Mouse (Mus musculus): ENCODE measurements at regions not wholly inside any gene's neighbourhood (a gene's known extent, or its start where the extent isn't known, plus 50 kb on each side); places are given as distances from the start of the nearest gene placed in this dataset.

GRCm38 (mm10) chr9:49973974-49974495 lies 175.3 kb upstream of the Ncam1 start:
- ATAC-seq = no peak
- WGBS = 75% methylated on average over 5 of the region's 5 CpGs
- Histone ChIP-seq H3K4me3 (ENCODE audit: low read depth, low read length) (no peak overlapping the region), H3K27ac (ENCODE audit: low read depth, low read length) (no peak overlapping the region), H3K9ac (ENCODE audit: low read depth, low read length) (no peak overlapping the region), H3K4me2 (replicated peaks; ENCODE audit: low read depth) (no peak overlapping the region), H3K27me3 (replicated peaks; ENCODE audit: control insufficient read depth, insufficient read depth, low read length) (no peaks in the 10 kb centered on the region), H3K9me3 (ENCODE audit: control insufficient read depth) (no peaks in the 10 kb centered on the region), H3K4me1 (replicated peaks; ENCODE audit: control insufficient read depth, insufficient read depth, low read length) (no peaks in the 10 kb centered on the region), H3K36me3 (ENCODE audit: control insufficient read depth, insufficient read depth) (no peaks in the 10 kb centered on the region)
- TF ChIP-seq CTCF (IDR thresholded peaks at IDR 0.05; ENCODE audit: low read depth) = no peak

DNA sequence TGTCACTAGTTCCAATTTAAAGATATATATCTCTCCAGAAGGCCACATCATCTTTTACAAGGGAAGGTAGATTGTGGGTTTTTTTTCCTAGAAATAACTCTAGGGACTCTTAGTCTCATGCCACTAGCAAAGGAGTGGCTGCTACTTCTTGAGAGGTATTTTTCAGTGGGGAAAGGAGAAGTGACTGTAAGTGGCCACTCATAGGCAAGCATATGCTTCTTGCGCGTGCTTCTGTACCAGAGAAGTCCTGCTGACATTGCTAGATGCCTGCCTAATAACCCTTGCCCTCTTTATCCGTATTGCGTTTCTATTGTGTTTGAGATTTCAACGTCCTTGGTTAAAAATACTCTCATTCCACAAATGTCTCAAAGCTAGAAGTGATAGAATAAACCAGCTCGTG lies 170.7 kb upstream of the Ncam1 start:
- H3K27me3 ChIP-seq (replicated peaks; ENCODE audit: control insufficient read depth, insufficient read depth, low read length) = no peaks in the 10 kb centered on the region
- H3K9ac ChIP-seq (ENCODE audit: low read depth, low read length) = no peak overlapping the region
- H3K9me3 ChIP-seq (ENCODE audit: control insufficient read depth) = no peaks in the 10 kb centered on the region
- H3K4me3 ChIP-seq (ENCODE audit: low read depth, low read length) = no peak overlapping the region
- 72% methylated on average over 6 of the region's 6 CpGs for WGBS
- H3K4me2 ChIP-seq (replicated peaks; ENCODE audit: low read depth) = no peak overlapping the region
- H3K4me1 ChIP-seq (replicated peaks; ENCODE audit: control insufficient read depth, insufficient read depth, low read length) = no peaks in the 10 kb centered on the region
- H3K27ac ChIP-seq (ENCODE audit: low read depth, low read length) = no peak overlapping the region
- no peak for ATAC-seq
- TF ChIP-seq CTCF (IDR thresholded peaks at IDR 0.05; ENCODE audit: low read depth) = no peak
- no peaks in the 10 kb centered on the region for H3K36me3 ChIP-seq (ENCODE audit: control insufficient read depth, insufficient read depth)

- Histone ChIP-seq H3K9me3 (ENCODE audit: control insufficient read depth) (no peaks in the 10 kb centered on the region), H3K36me3 (ENCODE audit: control insufficient read depth, insufficient read depth) (no peaks in the 10 kb centered on the region), H3K4me3 (ENCODE audit: low read depth, low read length) (no peak overlapping the region), H3K4me1 (replicated peaks; ENCODE audit: control insufficient read depth, insufficient read depth, low read length) (no peaks in the 10 kb centered on the region), H3K4me2 (replicated peaks; ENCODE audit: low read depth) (no peak overlapping the region), H3K9ac (ENCODE audit: low read depth, low read length) (no peak overlapping the region), H3K27ac (ENCODE audit: low read depth, low read length) (no peak overlapping the region), H3K27me3 (replicated peaks; ENCODE audit: control insufficient read depth, insufficient read depth, low read length) (no peaks in the 10 kb centered on the region)
- 62% methylated on average over 4 of the region's 4 CpGs for WGBS
- ATAC-seq = no peak
- no peak for TF ChIP-seq CTCF (IDR thresholded peaks at IDR 0.05; ENCODE audit: low read depth)
These were observed 165.9 kb upstream of the Ncam1 start for GRCm38 (mm10) chr9:49964666-49965065.

- no peak overlapping the region for H3K4me3 ChIP-seq (ENCODE audit: low read depth, low read length)
- ATAC-seq = no peak
- TF ChIP-seq CTCF (IDR thresholded peaks at IDR 0.05; ENCODE audit: low read depth) = no peak
- H3K27me3 ChIP-seq (replicated peaks; ENCODE audit: control insufficient read depth, insufficient read depth, low read length) = no peaks in the 10 kb centered on the region
- no peaks in the 10 kb centered on the region for H3K36me3 ChIP-seq (ENCODE audit: control insufficient read depth, insufficient read depth)
- WGBS = 64% methylated on average over 8 of the region's 8 CpGs
- no peak overlapping the region for H3K27ac ChIP-seq (ENCODE audit: low read depth, low read length)
- no peaks in the 10 kb centered on the region for H3K9me3 ChIP-seq (ENCODE audit: control insufficient read depth)
- H3K4me2 ChIP-seq (replicated peaks; ENCODE audit: low read depth) = no peak overlapping the region
- no peak overlapping the region for H3K9ac ChIP-seq (ENCODE audit: low read depth, low read length)
- H3K4me1 ChIP-seq (replicated peaks; ENCODE audit: control insufficient read depth, insufficient read depth, low read length) = no peaks in the 10 kb centered on the region
These were observed 163.9 kb upstream of the Ncam1 start for GRCm38 (mm10) chr9:49962561-49963071.

GRCm38 (mm10) chr9:49961965-49962364 lies 163.2 kb upstream of the Ncam1 start:
- no peaks in the 10 kb centered on the region for H3K9me3 ChIP-seq (ENCODE audit: control insufficient read depth)
- no peak for TF ChIP-seq CTCF (IDR thresholded peaks at IDR 0.05; ENCODE audit: low read depth)
- no peak overlapping the region for H3K4me2 ChIP-seq (replicated peaks; ENCODE audit: low read depth)

DNA sequence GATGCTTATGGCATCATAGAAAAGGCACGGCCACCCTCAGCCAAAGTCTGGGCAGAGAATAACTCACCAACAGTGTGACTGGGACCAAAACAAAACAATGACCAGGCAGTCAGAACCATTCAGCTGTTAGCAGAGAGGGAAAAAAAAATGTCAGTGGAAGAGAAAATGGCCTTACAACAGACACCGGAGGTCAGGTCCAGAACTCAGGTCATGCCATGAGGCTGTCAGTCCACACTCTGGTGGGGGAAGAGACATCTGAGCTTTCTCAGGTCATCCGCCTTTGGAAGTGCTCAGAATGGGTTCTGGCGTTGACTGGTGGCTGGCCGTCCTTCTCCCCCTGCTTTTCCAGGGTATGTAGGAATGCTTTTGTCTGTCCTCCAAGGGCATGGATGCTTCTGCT lies 162.6 kb upstream of the Ncam1 start:
- WGBS = 81% methylated on average over 5 of the region's 5 CpGs

More at GRCm38 (mm10) chr9:49961965-49962364, 163.2 kb upstream of the Ncam1 start:
- no peak overlapping the region for H3K4me3 ChIP-seq (ENCODE audit: low read depth, low read length)
- H3K27me3 ChIP-seq (replicated peaks; ENCODE audit: control insufficient read depth, insufficient read depth, low read length) = no peaks in the 10 kb centered on the region
- H3K36me3 ChIP-seq (ENCODE audit: control insufficient read depth, insufficient read depth) = no peaks in the 10 kb centered on the region
- ATAC-seq = no peak
- H3K27ac ChIP-seq (ENCODE audit: low read depth, low read length) = no peak overlapping the region
- 49% methylated on average over 3 of the region's 3 CpGs for WGBS
- no peak overlapping the region for H3K9ac ChIP-seq (ENCODE audit: low read depth, low read length)
- no peaks in the 10 kb centered on the region for H3K4me1 ChIP-seq (replicated peaks; ENCODE audit: control insufficient read depth, insufficient read depth, low read length)

GRCm38 (mm10) chr9:49959987-49960386 lies 161.3 kb upstream of the Ncam1 start:
- TF ChIP-seq CTCF (IDR thresholded peaks at IDR 0.05; ENCODE audit: low read depth) = no peak
- H3K36me3 ChIP-seq (ENCODE audit: control insufficient read depth, insufficient read depth) = no peaks in the 10 kb centered on the region
- no peak overlapping the region for H3K9ac ChIP-seq (ENCODE audit: low read depth, low read length)
- H3K4me1 ChIP-seq (replicated peaks; ENCODE audit: control insufficient read depth, insufficient read depth, low read length) = no peaks in the 10 kb centered on the region
- H3K4me2 ChIP-seq (replicated peaks; ENCODE audit: low read depth) = no peak overlapping the region
- no peaks in the 10 kb centered on the region for H3K9me3 ChIP-seq (ENCODE audit: control insufficient read depth)
- 64% methylated on average over 10 of the region's 10 CpGs for WGBS
- H3K4me3 ChIP-seq (ENCODE audit: low read depth, low read length) = no peak overlapping the region
- no peak for ATAC-seq
- no peak overlapping the region for H3K27ac ChIP-seq (ENCODE audit: low read depth, low read length)
- H3K27me3 ChIP-seq (replicated peaks; ENCODE audit: control insufficient read depth, insufficient read depth, low read length) = no peaks in the 10 kb centered on the region

More for the DNA sequence above, 162.6 kb upstream of the Ncam1 start:
- H3K4me1 ChIP-seq (replicated peaks; ENCODE audit: control insufficient read depth, insufficient read depth, low read length) = no peaks in the 10 kb centered on the region
- no peak for ATAC-seq
- no peak overlapping the region for H3K9ac ChIP-seq (ENCODE audit: low read depth, low read length)
- no peaks in the 10 kb centered on the region for H3K9me3 ChIP-seq (ENCODE audit: control insufficient read depth)
- H3K4me3 ChIP-seq (ENCODE audit: low read depth, low read length) = no peak overlapping the region
- H3K36me3 ChIP-seq (ENCODE audit: control insufficient read depth, insufficient read depth) = no peaks in the 10 kb centered on the region
- no peak overlapping the region for H3K27ac ChIP-seq (ENCODE audit: low read depth, low read length)
- TF ChIP-seq CTCF (IDR thresholded peaks at IDR 0.05; ENCODE audit: low read depth) = no peak
- H3K4me2 ChIP-seq (replicated peaks; ENCODE audit: low read depth) = no peak overlapping the region
- H3K27me3 ChIP-seq (replicated peaks; ENCODE audit: control insufficient read depth, insufficient read depth, low read length) = no peaks in the 10 kb centered on the region

All from intestine, postnatal 0 days (tissue).